Mouse (Mus musculus) liver, embryonic 16.5 days (tissue): ENCODE data around the gene Snrnp25. TPM values are rescaled to one million over a fixed set of nuclear protein-coding genes. Genes with fewer than 3 reads are reported as not detected.

Experiments used
- ATAC-seq: fragments of 200-750 bp; cut with Nextera tagmentation; 2 replicates; pipeline ENCODE4 v1.8.0; 2017; ENCODE audit warnings: low read depth, mild to moderate bottlenecking, moderate number of reproducible peaks, moderate library complexity
- H3K27ac ChIP-seq: fragments of 300-500 bp; sonication (generic); 2 replicates; pipeline ENCODE4 v1.5.1; 2014; ENCODE audit warnings: mild to moderate bottlenecking, low read length
- H3K27me3 ChIP-seq: fragments of 300-500 bp; sonication (generic); 2 replicates; pipeline ENCODE4 v1.6.1; 2014; ENCODE audit warnings: low read depth, low read length, mixed read lengths; ENCODE audit not compliant: control insufficient read depth, insufficient read depth
- H3K36me3 ChIP-seq: fragments of 300-500 bp; sonication (generic); 2 replicates; pipeline ENCODE4 v1.6.1; 2014; ENCODE audit warnings: mild to moderate bottlenecking; ENCODE audit not compliant: control insufficient read depth, insufficient read depth
- H3K4me1 ChIP-seq: fragments of 300-500 bp; sonication (generic); 2 replicates; pipeline ENCODE4 v1.6.1; 2014; ENCODE audit warnings: low read depth, low read length, mixed read lengths; ENCODE audit not compliant: control insufficient read depth
- H3K4me2 ChIP-seq: fragments of 300-500 bp; sonication (generic); 2 replicates; pipeline ENCODE4 v1.6.1; 2014; ENCODE audit warnings: low read depth, low read length, mixed read lengths
- H3K4me3 ChIP-seq: fragments of 300-500 bp; sonication (generic); 2 replicates; pipeline ENCODE4 v1.5.1; 2014; ENCODE audit warnings: low read depth, mild to moderate bottlenecking, low read length
- H3K9ac ChIP-seq: fragments of 300-500 bp; sonication (generic); 2 replicates; pipeline ENCODE4 v1.6.1; 2014; ENCODE audit warnings: low read depth, low read length
- H3K9me3 ChIP-seq: fragments of 300-500 bp; sonication (generic); replicated peaks from 2 replicates; pipeline ENCODE4 v1.6.1; 2016; ENCODE audit warnings: low read length; ENCODE audit not compliant: control insufficient read depth
- WGBS: fragments of 180-500 bp; shearing (Covaris S2); extraction: QIAGEN DNeasy Blood & Tissue Kit; methylation state at CpG from one replicate; pipeline ENCODE4 v1.1.7; 2014; ENCODE audit not compliant: insufficient replicate concordance; 5-methylcytosine and 5-hydroxymethylcytosine counted together
- polyA plus RNA-seq: library from polyadenylated mRNA; unstranded; fragments of >200 nt; fragmentation: Nextera tagmentation; extraction: Ambion mirVana; gene quantifications from 2 replicates; pipeline ENCODE4 v1.2.1, GENCODE M21; 2015

Snrnp25 gene
- polyA plus RNA-seq, 1 experiment from 2014 or later, result 58.1 TPM

DNA sequence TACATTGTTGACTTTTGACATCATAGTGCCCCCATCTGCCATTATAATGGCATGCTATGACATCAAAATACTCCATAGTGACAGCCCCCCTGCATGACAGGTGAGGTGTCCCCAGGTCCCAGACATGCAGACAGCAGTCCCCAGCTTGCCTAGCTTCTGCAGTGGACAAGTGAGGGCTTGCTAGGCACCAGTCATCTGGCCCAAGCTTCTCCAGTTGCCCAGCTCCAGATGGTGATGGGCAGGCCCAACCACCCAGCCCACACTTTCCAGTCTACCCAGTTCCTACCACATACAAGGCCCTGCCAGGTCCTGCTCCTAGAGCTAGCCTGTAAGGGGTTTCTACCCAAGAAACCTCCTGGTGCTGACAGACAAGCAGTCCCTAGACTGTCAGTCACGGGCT is 26.7 kb upstream of the Snrnp25 start:
- no peak overlapping the region for H3K4me2 ChIP-seq
- H3K9me3 ChIP-seq, result no peaks in the 10 kb centered on the region
- no peak for ATAC-seq
- peaks cover 2% of the 10 kb centered on the region; the same call in 1 of the 2 replicates for H3K4me1 ChIP-seq
- no peaks in the 10 kb centered on the region for H3K36me3 ChIP-seq
- WGBS, result 53% methylated on average over 1 of the region's 1 CpGs
- H3K9ac ChIP-seq, result no peak overlapping the region
- H3K27ac ChIP-seq, result no peak overlapping the region
- no peaks in the 10 kb centered on the region; the same call in 1 of the 2 replicates for H3K27me3 ChIP-seq
- no peak overlapping the region for H3K4me3 ChIP-seq

GRCm38 (mm10) chr11:32181246-32181645 is 24.0 kb upstream of the Snrnp25 start:
- Histone ChIP-seq H3K4me1 (peaks cover 2% of the 10 kb centered on the region; the same call in 1 of the 2 replicates), H3K9me3 (no peaks in the 10 kb centered on the region), H3K27me3 (no peaks in the 10 kb centered on the region; the same call in 1 of the 2 replicates), H3K36me3 (no peaks in the 10 kb centered on the region), H3K4me3 (no peak overlapping the region), H3K4me2 (no peak overlapping the region), H3K9ac (no peak overlapping the region), H3K27ac (no peak overlapping the region)
- 69% methylated on average over 4 of the region's 4 CpGs for WGBS
- no peak for ATAC-seq

GRCm38 (mm10) chr11:32181973-32182868 is 23.0 kb upstream of the Snrnp25 start:
- WGBS, result 42% methylated on average over 23 of the region's 25 CpGs
- Histone ChIP-seq H3K4me1 (peaks cover 2% of the 10 kb centered on the region; the same call in 1 of the 2 replicates), H3K27ac (no peak overlapping the region), H3K4me3 (no peak overlapping the region), H3K9ac (no peak overlapping the region), H3K36me3 (no peaks in the 10 kb centered on the region), H3K9me3 (no peaks in the 10 kb centered on the region), H3K27me3 (no peaks in the 10 kb centered on the region; the same call in 1 of the 2 replicates), H3K4me2 (no peak overlapping the region)
- no peak for ATAC-seq

- no peaks in the 10 kb centered on the region for H3K9me3 ChIP-seq
- no peaks in the 10 kb centered on the region for H3K36me3 ChIP-seq
- H3K27ac ChIP-seq, result no peak overlapping the region
- no peaks in the 10 kb centered on the region; the same call in 1 of the 2 replicates for H3K27me3 ChIP-seq
- ATAC-seq, result no peak
- 71% methylated on average over 8 of the region's 8 CpGs for WGBS
- H3K4me2 ChIP-seq, result no peak overlapping the region
- no peak overlapping the region for H3K4me3 ChIP-seq
- no peak overlapping the region for H3K9ac ChIP-seq
- peaks cover 2% of the 10 kb centered on the region; the same call in 1 of the 2 replicates for H3K4me1 ChIP-seq
These were observed 20.7 kb upstream of the Snrnp25 start for GRCm38 (mm10) chr11:32184469-32184868.

DNA sequence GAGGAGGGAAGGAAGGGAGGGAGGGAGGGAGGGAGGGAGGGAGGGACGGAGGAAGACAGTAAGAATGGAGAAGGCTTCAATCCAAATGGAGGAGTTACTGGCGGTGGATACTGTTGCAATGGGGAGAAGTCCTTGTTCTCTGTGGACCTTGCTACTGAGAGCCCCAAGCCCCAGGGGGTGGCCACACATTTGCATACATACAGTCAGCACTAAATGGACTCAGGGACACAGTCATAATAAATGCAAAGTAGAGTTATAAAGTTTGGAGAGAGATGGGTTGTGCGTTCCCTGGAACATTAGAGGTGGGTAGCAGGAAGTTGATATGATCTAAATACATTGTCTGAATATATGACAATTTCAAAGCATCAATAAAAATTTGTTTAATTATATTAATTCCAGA is 19.2 kb upstream of the Snrnp25 start:
- no peaks in the 10 kb centered on the region; the same call in 1 of the 2 replicates for H3K27me3 ChIP-seq
- H3K4me3 ChIP-seq, result no peak overlapping the region
- no peaks in the 10 kb centered on the region for H3K9me3 ChIP-seq
- 59% methylated on average over 3 of the region's 3 CpGs for WGBS
- no peaks in the 10 kb centered on the region for H3K36me3 ChIP-seq
- H3K4me1 ChIP-seq, result peaks cover 2% of the 10 kb centered on the region; the same call in 1 of the 2 replicates
- H3K27ac ChIP-seq, result no peak overlapping the region
- no peak overlapping the region for H3K9ac ChIP-seq
- no peak for ATAC-seq
- H3K4me2 ChIP-seq, result no peak overlapping the region

DNA sequence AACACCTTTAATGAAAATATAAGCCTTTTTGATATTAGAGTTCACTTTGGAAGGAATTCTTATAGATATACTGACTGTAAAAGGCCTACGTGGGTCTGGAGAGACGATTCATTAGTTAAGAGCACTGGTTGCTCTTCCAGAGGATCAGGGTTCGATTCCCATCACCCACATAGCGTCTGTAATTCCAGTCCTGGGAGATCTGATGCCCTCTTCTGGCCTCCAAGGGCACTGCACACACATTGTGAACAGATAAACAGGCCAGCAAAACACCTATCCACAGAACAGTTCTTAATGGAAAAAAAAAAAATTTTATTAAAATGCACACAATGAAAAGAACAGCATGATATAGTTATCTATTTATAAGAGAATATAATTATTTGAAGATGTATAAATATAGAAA is 18.0 kb upstream of the Snrnp25 start:
- 73% methylated on average over 4 of the region's 4 CpGs for WGBS
- H3K9ac ChIP-seq, result no peak overlapping the region
- no peak for ATAC-seq

GRCm38 (mm10) chr11:32188881-32189280 is 16.3 kb upstream of the Snrnp25 start:
- Histone ChIP-seq H3K9ac (no peak overlapping the region), H3K27me3 (no peaks in the 10 kb centered on the region), H3K9me3 (no peaks in the 10 kb centered on the region), H3K4me2 (no peak overlapping the region), H3K4me3 (no peak overlapping the region), H3K27ac (no peak overlapping the region), H3K36me3 (no peaks in the 10 kb centered on the region), H3K4me1 (no peaks in the 10 kb centered on the region)
- ATAC-seq, result no peak
- 76% methylated on average over 12 of the region's 12 CpGs for WGBS

More for the DNA sequence above, 18.0 kb upstream of the Snrnp25 start:
- H3K36me3 ChIP-seq, result no peaks in the 10 kb centered on the region
- no peak overlapping the region for H3K27ac ChIP-seq
- no peaks in the 10 kb centered on the region for H3K9me3 ChIP-seq
- H3K4me1 ChIP-seq, result peaks cover 2% of the 10 kb centered on the region; the same call in 1 of the 2 replicates
- no peak overlapping the region for H3K4me2 ChIP-seq
- no peaks in the 10 kb centered on the region for H3K27me3 ChIP-seq
- H3K4me3 ChIP-seq, result no peak overlapping the region

DNA sequence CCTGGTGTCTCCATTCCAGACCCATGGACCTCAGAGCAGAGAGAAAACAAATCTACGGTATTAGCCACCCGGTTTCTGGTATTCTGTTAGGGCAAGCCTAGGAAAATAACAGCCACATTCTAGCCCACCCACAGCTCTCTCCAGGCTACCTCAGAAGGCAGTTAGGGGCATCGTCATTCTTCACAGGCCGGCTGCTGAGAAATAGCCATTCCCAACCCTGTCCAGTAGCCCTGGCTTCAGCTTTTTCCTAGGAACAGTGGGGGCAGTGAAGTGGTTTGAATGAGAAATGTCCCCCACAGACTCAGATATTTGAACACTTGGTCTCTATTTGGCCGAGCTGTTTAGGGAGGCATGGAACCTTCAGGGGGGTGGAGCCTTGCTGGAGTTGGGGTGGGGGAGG is 15.8 kb upstream of the Snrnp25 start:
- no peak for ATAC-seq
- Histone ChIP-seq H3K36me3 (no peaks in the 10 kb centered on the region), H3K27me3 (no peaks in the 10 kb centered on the region), H3K4me2 (no peak overlapping the region), H3K9ac (no peak overlapping the region), H3K4me1 (no peaks in the 10 kb centered on the region), H3K9me3 (no peaks in the 10 kb centered on the region), H3K27ac (no peak overlapping the region), H3K4me3 (no peak overlapping the region)
- WGBS, result 65% methylated on average over 5 of the region's 5 CpGs

- H3K4me1 ChIP-seq, result no peaks in the 10 kb centered on the region
- no peak overlapping the region for H3K4me2 ChIP-seq
- no peak for ATAC-seq
- no peak overlapping the region for H3K4me3 ChIP-seq
- H3K27me3 ChIP-seq, result no peaks in the 10 kb centered on the region
- no peaks in the 10 kb centered on the region for H3K36me3 ChIP-seq
- H3K9me3 ChIP-seq, result no peaks in the 10 kb centered on the region
- H3K27ac ChIP-seq, result no peak overlapping the region
- no peak overlapping the region for H3K9ac ChIP-seq
- WGBS, result 77% methylated on average over 9 of the region's 9 CpGs
These were observed 15.1 kb upstream of the Snrnp25 start for GRCm38 (mm10) chr11:32190119-32190518.
